Mouse (Mus musculus): ENCODE data around the gene Shc3. TPM values are rescaled to one million over a fixed set of nuclear protein-coding genes. Genes with fewer than 3 reads are reported as not detected.
A peak's percentile ranks its signal among the peaks of the same experiment; 100 is the strongest.

Gene Shc3
- polyA plus RNA-seq, 1 experiment from 2014 or later = 4.3 TPM

DNA sequence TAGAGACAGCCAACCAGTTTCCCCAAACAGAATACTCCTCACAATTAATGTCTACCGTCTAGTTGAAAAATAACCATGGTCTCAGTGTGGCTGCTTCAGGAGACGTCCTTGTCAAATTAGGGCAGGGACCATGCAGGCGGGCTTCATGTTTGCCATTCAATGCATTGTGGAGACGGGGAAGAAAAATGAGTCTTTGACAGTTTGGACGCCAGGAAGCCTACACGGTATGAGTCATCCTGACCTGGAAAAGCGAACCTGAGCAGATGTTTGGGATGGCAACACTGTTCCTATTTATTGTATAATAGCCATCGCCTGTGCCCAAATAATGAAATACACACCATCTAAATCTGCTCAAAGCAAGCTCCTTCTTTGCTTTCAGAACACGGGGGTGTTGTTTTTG lies 83.9 kb downstream of the Shc3 start:
- Histone ChIP-seq H3K27ac (ENCODE audit: low read depth, low read length) (no peak overlapping the region), H3K27me3 (replicated peaks; ENCODE audit: control insufficient read depth, insufficient read depth, low read length) (no peaks in the 10 kb centered on the region), H3K4me2 (ENCODE audit: low read length) (no peak overlapping the region), H3K4me1 (ENCODE audit: control insufficient read depth, insufficient read depth, low read length) (no peaks in the 10 kb centered on the region), H3K9ac (ENCODE audit: low read length) (no peak overlapping the region), H3K9me3 (replicated peaks; ENCODE audit: control insufficient read depth, low read length) (no peaks in the 10 kb centered on the region), H3K4me3 (ENCODE audit: low read depth, low read length) (no peak overlapping the region), H3K36me3 (ENCODE audit: control insufficient read depth, insufficient read depth, low read length) (no peaks in the 10 kb centered on the region)
- WGBS = 88% methylated on average over 9 of the region's 9 CpGs
- DNase-seq (ENCODE audit: low spot score) (no peak), ATAC-seq (no peak)

DNA sequence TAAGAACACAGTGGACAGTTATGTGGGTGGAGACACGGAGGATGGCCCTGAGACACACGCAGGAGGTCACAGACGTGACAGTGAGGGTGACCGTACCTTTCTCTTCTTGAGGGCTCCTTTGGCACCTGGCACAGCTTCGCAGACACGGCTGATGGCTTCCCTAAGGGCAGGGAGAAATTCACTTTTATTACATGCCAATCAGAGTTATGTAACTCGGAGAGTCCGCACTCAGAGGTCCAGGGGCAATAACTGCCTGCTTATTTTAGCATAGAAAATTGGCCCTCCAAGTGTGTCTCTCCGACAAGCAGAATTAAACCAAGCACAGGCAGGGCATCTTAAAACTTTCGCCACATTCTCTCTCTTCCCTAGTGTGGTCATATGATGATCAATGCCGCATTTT lies 86.4 kb downstream of the Shc3 start:
- Histone ChIP-seq H3K4me1 (ENCODE audit: control insufficient read depth, insufficient read depth, low read length) (no peaks in the 10 kb centered on the region), H3K27me3 (replicated peaks; ENCODE audit: control insufficient read depth, insufficient read depth, low read length) (no peaks in the 10 kb centered on the region), H3K9me3 (replicated peaks; ENCODE audit: control insufficient read depth, low read length) (no peaks in the 10 kb centered on the region), H3K4me2 (ENCODE audit: low read length) (no peak overlapping the region), H3K4me3 (ENCODE audit: low read depth, low read length) (no peak overlapping the region), H3K36me3 (ENCODE audit: control insufficient read depth, insufficient read depth, low read length) (no peaks in the 10 kb centered on the region), H3K27ac (ENCODE audit: low read depth, low read length) (no peak overlapping the region), H3K9ac (ENCODE audit: low read length) (no peak overlapping the region)
- DNase-seq (ENCODE audit: low spot score) = no peak
- no peak for ATAC-seq
- 94% methylated on average over 11 of the region's 11 CpGs for WGBS

GRCm38 (mm10) chr13:51480341-51481011 lies 88.7 kb downstream of the Shc3 start:
- WGBS = 84% methylated on average over 11 of the region's 11 CpGs
- H3K27ac ChIP-seq (ENCODE audit: low read depth, low read length) = no peak overlapping the region
- no peaks in the 10 kb centered on the region for H3K36me3 ChIP-seq (ENCODE audit: control insufficient read depth, insufficient read depth, low read length)
- H3K9me3 ChIP-seq (replicated peaks; ENCODE audit: control insufficient read depth, low read length) = no peaks in the 10 kb centered on the region
- no peak for DNase-seq (ENCODE audit: low spot score)
- H3K27me3 ChIP-seq (replicated peaks; ENCODE audit: control insufficient read depth, insufficient read depth, low read length) = no peaks in the 10 kb centered on the region
- no peak overlapping the region for H3K4me2 ChIP-seq (ENCODE audit: low read length)
- H3K4me3 ChIP-seq (ENCODE audit: low read depth, low read length) = no peak overlapping the region
- no peak overlapping the region for H3K9ac ChIP-seq (ENCODE audit: low read length)
- no peak for ATAC-seq
- no peaks in the 10 kb centered on the region for H3K4me1 ChIP-seq (ENCODE audit: control insufficient read depth, insufficient read depth, low read length)

GRCm38 (mm10) chr13:51479826-51480225 lies 89.4 kb downstream of the Shc3 start:
- Histone ChIP-seq H3K9me3 (replicated peaks; ENCODE audit: control insufficient read depth, low read length) (no peaks in the 10 kb centered on the region), H3K4me2 (ENCODE audit: low read length) (no peak overlapping the region), H3K4me1 (ENCODE audit: control insufficient read depth, insufficient read depth, low read length) (no peaks in the 10 kb centered on the region), H3K27ac (ENCODE audit: low read depth, low read length) (no peak overlapping the region), H3K4me3 (ENCODE audit: low read depth, low read length) (no peak overlapping the region), H3K36me3 (ENCODE audit: control insufficient read depth, insufficient read depth, low read length) (no peaks in the 10 kb centered on the region), H3K9ac (ENCODE audit: low read length) (no peak overlapping the region), H3K27me3 (replicated peaks; ENCODE audit: control insufficient read depth, insufficient read depth, low read length) (no peaks in the 10 kb centered on the region)
- DNase-seq (ENCODE audit: low spot score) (peak; percentile 14), ATAC-seq (no peak)
- WGBS = 81% methylated on average over 11 of the region's 11 CpGs

DNA sequence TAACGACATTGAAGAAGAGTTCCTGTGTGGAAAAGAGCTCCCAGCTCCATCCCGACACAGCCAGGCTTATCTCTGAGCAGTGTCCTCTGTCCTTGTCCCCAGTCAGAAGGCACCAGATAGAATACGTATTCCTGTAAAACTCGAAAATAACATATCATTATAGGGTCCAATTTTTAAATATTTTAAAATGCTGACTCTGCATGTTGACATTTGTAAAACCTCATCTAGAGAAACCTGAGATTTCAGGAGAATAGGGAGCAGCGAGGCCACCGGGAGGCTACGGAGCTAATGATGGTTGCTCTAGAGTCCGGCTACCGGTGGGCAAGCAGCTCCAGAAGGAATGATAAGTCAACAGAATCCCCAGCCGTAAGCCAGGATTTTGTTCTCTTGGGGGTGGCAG lies 92.2 kb downstream of the Shc3 start:
- no peak overlapping the region for H3K27ac ChIP-seq (ENCODE audit: low read depth, low read length)
- H3K4me1 ChIP-seq (ENCODE audit: control insufficient read depth, insufficient read depth, low read length) = no peaks in the 10 kb centered on the region
- 92% methylated on average over 10 of the region's 10 CpGs for WGBS
- no peak overlapping the region for H3K9ac ChIP-seq (ENCODE audit: low read length)
- H3K27me3 ChIP-seq (replicated peaks; ENCODE audit: control insufficient read depth, insufficient read depth, low read length) = no peaks in the 10 kb centered on the region
- no peaks in the 10 kb centered on the region for H3K36me3 ChIP-seq (ENCODE audit: control insufficient read depth, insufficient read depth, low read length)
- no peak for DNase-seq (ENCODE audit: low spot score)
- H3K4me2 ChIP-seq (ENCODE audit: low read length) = no peak overlapping the region
- ATAC-seq = no peak
- H3K9me3 ChIP-seq (replicated peaks; ENCODE audit: control insufficient read depth, low read length) = no peaks in the 10 kb centered on the region
- H3K4me3 ChIP-seq (ENCODE audit: low read depth, low read length) = no peak overlapping the region

DNA sequence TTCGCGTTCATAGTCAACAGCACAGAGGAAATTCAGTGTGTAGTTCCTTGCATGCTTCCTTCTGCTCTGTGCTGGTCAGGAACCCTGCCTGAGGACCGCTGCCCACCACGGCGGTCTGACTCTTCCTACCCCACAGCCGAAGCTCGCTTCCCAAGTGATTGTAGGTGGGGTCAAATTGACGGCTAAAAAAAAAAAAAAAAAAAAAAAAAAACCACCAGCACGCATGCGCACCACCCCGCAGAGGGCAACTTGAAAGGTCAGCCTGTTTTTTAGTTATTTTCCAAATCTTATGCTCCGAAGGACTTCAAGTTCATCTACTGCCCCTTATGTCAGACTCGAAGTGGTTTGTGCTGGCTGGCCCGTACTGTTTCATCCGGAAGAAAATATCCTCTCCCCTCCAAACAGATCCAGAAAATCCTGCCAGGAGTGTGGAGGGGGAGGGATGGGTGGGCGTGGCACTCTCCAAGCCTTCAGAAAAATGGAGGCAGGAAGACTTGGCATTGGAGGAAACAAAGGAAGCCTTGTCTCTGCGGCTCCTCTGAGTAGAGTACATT lies 100.4 kb downstream of the Shc3 start:
- H3K4me1 ChIP-seq (ENCODE audit: control insufficient read depth, insufficient read depth, low read length) = no peaks in the 10 kb centered on the region
- no peaks in the 10 kb centered on the region for H3K36me3 ChIP-seq (ENCODE audit: control insufficient read depth, insufficient read depth, low read length)
- no peak for DNase-seq (ENCODE audit: low spot score)
- no peak overlapping the region for H3K4me2 ChIP-seq (ENCODE audit: low read length)
- H3K27ac ChIP-seq (ENCODE audit: low read depth, low read length) = no peak overlapping the region
- H3K9me3 ChIP-seq (replicated peaks; ENCODE audit: control insufficient read depth, low read length) = no peaks in the 10 kb centered on the region
- 79% methylated on average over 17 of the region's 17 CpGs for WGBS
- H3K27me3 ChIP-seq (replicated peaks; ENCODE audit: control insufficient read depth, insufficient read depth, low read length) = no peaks in the 10 kb centered on the region
- H3K4me3 ChIP-seq (ENCODE audit: low read depth, low read length) = no peak overlapping the region
- no peak for ATAC-seq
- no peak overlapping the region for H3K9ac ChIP-seq (ENCODE audit: low read length)

- ATAC-seq (no peak), DNase-seq (ENCODE audit: low spot score) (no peak)
- no peak overlapping the region for H3K4me3 ChIP-seq (ENCODE audit: low read depth, low read length)
- 70% methylated on average over 14 of the region's 14 CpGs for WGBS
- no peak overlapping the region for H3K9ac ChIP-seq (ENCODE audit: low read length)
- no peaks in the 10 kb centered on the region for H3K27me3 ChIP-seq (replicated peaks; ENCODE audit: control insufficient read depth, insufficient read depth, low read length)
- H3K9me3 ChIP-seq (replicated peaks; ENCODE audit: control insufficient read depth, low read length) = no peaks in the 10 kb centered on the region
- no peak overlapping the region for H3K4me2 ChIP-seq (ENCODE audit: low read length)
- no peak overlapping the region for H3K27ac ChIP-seq (ENCODE audit: low read depth, low read length)
- no peaks in the 10 kb centered on the region for H3K36me3 ChIP-seq (ENCODE audit: control insufficient read depth, insufficient read depth, low read length)
- no peaks in the 10 kb centered on the region for H3K4me1 ChIP-seq (ENCODE audit: control insufficient read depth, insufficient read depth, low read length)
These were observed 102.9 kb downstream of the Shc3 start for GRCm38 (mm10) chr13:51466117-51466841.

- no peaks in the 10 kb centered on the region for H3K9me3 ChIP-seq (replicated peaks; ENCODE audit: control insufficient read depth, low read length)
- WGBS = 82% methylated on average over 4 of the region's 4 CpGs
These were observed 104.9 kb downstream of the Shc3 start for GRCm38 (mm10) chr13:51464294-51464693.

More at GRCm38 (mm10) chr13:51464294-51464693, 104.9 kb downstream of the Shc3 start:
- Histone ChIP-seq H3K4me3 (ENCODE audit: low read depth, low read length) (no peak overlapping the region), H3K9ac (ENCODE audit: low read length) (no peak overlapping the region), H3K4me2 (ENCODE audit: low read length) (no peak overlapping the region), H3K4me1 (ENCODE audit: control insufficient read depth, insufficient read depth, low read length) (no peaks in the 10 kb centered on the region), H3K27me3 (replicated peaks; ENCODE audit: control insufficient read depth, insufficient read depth, low read length) (no peaks in the 10 kb centered on the region), H3K36me3 (ENCODE audit: control insufficient read depth, insufficient read depth, low read length) (no peaks in the 10 kb centered on the region), H3K27ac (ENCODE audit: low read depth, low read length) (no peak overlapping the region)
- DNase-seq (ENCODE audit: low spot score) (no peak), ATAC-seq (no peak)
